In the genomic region with DNA sequence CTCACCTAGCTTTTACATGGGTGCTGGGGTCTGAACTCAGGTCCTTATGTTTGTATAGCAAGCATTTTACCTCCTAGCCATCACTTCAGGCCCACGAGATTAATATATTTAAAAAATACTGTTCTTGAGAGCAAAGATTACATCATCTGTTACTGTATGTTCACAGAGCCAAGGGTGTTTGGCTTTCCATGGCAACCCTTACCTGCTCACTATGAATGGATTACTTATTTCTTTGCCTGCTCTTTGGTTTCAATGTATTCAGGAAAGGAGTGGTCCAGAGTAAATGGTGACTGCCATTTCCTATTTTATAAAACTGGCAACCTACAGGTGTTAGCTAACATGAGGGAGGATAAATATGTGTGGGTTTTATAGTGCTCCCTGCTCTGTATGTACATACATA, we compare ENCODE assay signal across 22 mouse cellular contexts.
A peak's percentile ranks its signal among the peaks of the same experiment; 100 is the strongest.
DNase-seq lines count a peak whose midpoint lies in the region; ATAC-seq and TF ChIP-seq lines count a peak whose summit lies in the region.
"Had no signal": no experiment of that assay in that cellular context is flagged by ENCODE, and none has a peak within 500 bp of the region (broad histone marks: within the 10 kb centered on the region; RNA-seq: fewer than 3 reads in every experiment).

No protein-coding gene starts in this region.

- H3K9me3 ChIP-seq in lung, embryonic 14.5 days (ENCODE audit: low read depth, low read length) = no peaks in the 10 kb centered on the region
- H3K9me3 ChIP-seq in intestine, embryonic 14.5 days (ENCODE audit: control insufficient read depth, low read length) = no peaks in the 10 kb centered on the region
- H3K9me3 ChIP-seq in stomach, embryonic 16.5 days (replicated peaks; ENCODE audit: control insufficient read depth, low read length) = no peaks in the 10 kb centered on the region
- H3K9me3 ChIP-seq: embryonic facial prominence, embryonic 15.5 days; heart, embryonic 15.5 days had no signal

- DNase-seq in heart, adult 11 months = peak; percentile 63
- DNase-seq in heart, adult 8-10 months (ENCODE audit: low spot score) = no peak
- DNase-seq in lung, embryonic 14.5 days = peak; percentile 57
- no peak for DNase-seq in lung, postnatal 10 days
- no peak for DNase-seq in intestine, embryonic 14.5 days (ENCODE audit: low spot score)
- no peak for DNase-seq in Muller cell, postnatal 12 days (ENCODE audit: inconsistent ontology term)
- DNase-seq: adrenal gland, postnatal 14 days; cerebellum, adult 9-11 months; gastrocnemius, postnatal 25 days; heart, postnatal 36 days; kidney, postnatal 10 days; left cerebral cortex, postnatal 4 days; lung, adult 2 months; midbrain, embryonic 14.5 days; thymus, adult 2 months; thymus, postnatal 4 days had no signal

- peak; percentile 62 for ATAC-seq in lung, embryonic 14.5 days (ENCODE audit: insufficient read depth)
- ATAC-seq in intestine, embryonic 14.5 days (replicated peaks; ENCODE audit: low FRiP score, low TSS enrichment, low read depth) = 0 out of 2 replicates have a peak, but pooled peaks have one; percentile 32
- peak; percentile 87 for ATAC-seq in stomach, embryonic 16.5 days (ENCODE audit: insufficient read depth, low FRiP score)
- ATAC-seq: forebrain, embryonic 14.5 days; inflammation-experienced regulatory T-cells, adult 6 months had no signal

- H3K4me1 ChIP-seq in lung, embryonic 14.5 days (ENCODE audit: insufficient read depth) = 0 out of 2 replicates have a peak, but pooled peaks cover 3% of the 10 kb centered on the region
- no peaks in the 10 kb centered on the region for H3K4me1 ChIP-seq in intestine, embryonic 14.5 days (replicated peaks; ENCODE audit: control insufficient read depth, insufficient read depth, low read length)
- H3K4me1 ChIP-seq in stomach, embryonic 16.5 days (ENCODE audit: control insufficient read depth, insufficient read depth, low read length) = no peaks in the 10 kb centered on the region
- H3K4me1 ChIP-seq: embryonic facial prominence, embryonic 15.5 days; heart, embryonic 15.5 days had no signal

- no peaks in the 10 kb centered on the region for H3K27me3 ChIP-seq in lung, embryonic 14.5 days (ENCODE audit: insufficient read depth, low read length)
- no peaks in the 10 kb centered on the region for H3K27me3 ChIP-seq in intestine, embryonic 14.5 days (replicated peaks; ENCODE audit: control insufficient read depth, insufficient read depth, low read length)
- H3K27me3 ChIP-seq in stomach, embryonic 16.5 days (ENCODE audit: control insufficient read depth, insufficient read depth, low read length) = no peaks in the 10 kb centered on the region
- H3K27me3 ChIP-seq: embryonic facial prominence, embryonic 15.5 days; heart, embryonic 15.5 days had no signal

- peak overlapping the region; percentile 75 for H3K27ac ChIP-seq in lung, embryonic 14.5 days (ENCODE audit: low read depth)
- no peak overlapping the region for H3K27ac ChIP-seq in intestine, embryonic 14.5 days (ENCODE audit: low read depth)
- peak overlapping the region; percentile 36 for H3K27ac ChIP-seq in stomach, embryonic 16.5 days (ENCODE audit: low read length)
- H3K27ac ChIP-seq: embryonic facial prominence, embryonic 15.5 days; heart, embryonic 15.5 days; hindbrain, embryonic 14.5 days had no signal

- H3K36me3 ChIP-seq in lung, embryonic 14.5 days (ENCODE audit: insufficient read depth) = no peaks in the 10 kb centered on the region
- no peaks in the 10 kb centered on the region for H3K36me3 ChIP-seq in intestine, embryonic 14.5 days (ENCODE audit: control insufficient read depth, insufficient read depth, low read length)
- H3K36me3 ChIP-seq in stomach, embryonic 16.5 days (ENCODE audit: control insufficient read depth, insufficient read depth, low read length) = no peaks in the 10 kb centered on the region
- H3K36me3 ChIP-seq: embryonic facial prominence, embryonic 15.5 days; heart, embryonic 15.5 days had no signal

- no peak overlapping the region for H3K4me3 ChIP-seq in lung, embryonic 14.5 days (ENCODE audit: low read depth, low read length)
- H3K4me3 ChIP-seq in intestine, embryonic 14.5 days (ENCODE audit: low read depth, low read length) = no peak overlapping the region
- no peak overlapping the region for H3K4me3 ChIP-seq in stomach, embryonic 16.5 days (replicated peaks; ENCODE audit: low read length)
- H3K4me3 ChIP-seq: embryonic facial prominence, embryonic 15.5 days; heart, embryonic 15.5 days had no signal

- no peak overlapping the region for H3K4me2 ChIP-seq in lung, embryonic 14.5 days
- no peak overlapping the region for H3K4me2 ChIP-seq in intestine, embryonic 14.5 days (ENCODE audit: low read length)
- H3K4me2 ChIP-seq in stomach, embryonic 16.5 days (ENCODE audit: low read depth, low read length) = no peak overlapping the region
- H3K4me2 ChIP-seq: embryonic facial prominence, embryonic 15.5 days; heart, embryonic 15.5 days; hindbrain, embryonic 14.5 days had no signal

- no peak overlapping the region for H3K9ac ChIP-seq in lung, embryonic 14.5 days
- no peak overlapping the region for H3K9ac ChIP-seq in intestine, embryonic 14.5 days (ENCODE audit: low read length)
- H3K9ac ChIP-seq in stomach, embryonic 16.5 days (ENCODE audit: low read length) = no peak overlapping the region
- H3K9ac ChIP-seq: embryonic facial prominence, embryonic 15.5 days; heart, embryonic 15.5 days; hindbrain, embryonic 14.5 days had no signal

- WGBS in lung, embryonic 14.5 days = 46% methylated on average over 1 of the region's 1 CpGs
- 57% methylated on average over 1 of the region's 1 CpGs for WGBS in intestine, embryonic 14.5 days
- 43% methylated on average over 1 of the region's 1 CpGs for WGBS in stomach, embryonic 16.5 days

- TF ChIP-seq CTCF in lung, embryonic 14.5 days (IDR thresholded peaks at IDR 0.05; ENCODE audit: low read depth) = no peak

Comparison
In these comparisons a context has a peak if more than half of its experiments do, and no peak if none do; other contexts are left out.
1. DNase-seq: peak in heart, adult 11 months (single experiment) and lung, embryonic 14.5 days (single experiment); none in heart, adult 8-10 months (single experiment), lung, postnatal 10 days (single experiment), intestine, embryonic 14.5 days (single experiment) and Muller cell, postnatal 12 days (single experiment).
2. ATAC-seq: peak in every context shown above with its lines; median percentile 87 in stomach, embryonic 16.5 days; 62 in lung, embryonic 14.5 days; 32 in intestine, embryonic 14.5 days.